Mouse (Mus musculus): ENCODE results near the gene Zp3. TPM values are rescaled to one million over a fixed set of nuclear protein-coding genes. Genes with fewer than 3 reads are reported as not detected.
A peak's percentile ranks its signal among the peaks of the same experiment; 100 is the strongest.

Zp3 gene
- polyA plus RNA-seq, 1 experiment from 2014 or later = not detected

- TF ChIP-seq EP300 (optimal IDR thresholded peaks at IDR 0.05) (peak; percentile 94), CTCF (IDR thresholded peaks at IDR 0.05; ENCODE audit: low read depth) (peak; percentile 82)
- ATAC-seq (ENCODE audit: low FRiP score, low TSS enrichment) = peak; percentile 95
Observed at GRCm38 (mm10) chr5:135934481-135935175, 45.3 kb upstream of the Zp3 start, which contains the start of gene Ywhag. TSS of gene Ywhag (minus strand) at chr5:135934616.

DNA sequence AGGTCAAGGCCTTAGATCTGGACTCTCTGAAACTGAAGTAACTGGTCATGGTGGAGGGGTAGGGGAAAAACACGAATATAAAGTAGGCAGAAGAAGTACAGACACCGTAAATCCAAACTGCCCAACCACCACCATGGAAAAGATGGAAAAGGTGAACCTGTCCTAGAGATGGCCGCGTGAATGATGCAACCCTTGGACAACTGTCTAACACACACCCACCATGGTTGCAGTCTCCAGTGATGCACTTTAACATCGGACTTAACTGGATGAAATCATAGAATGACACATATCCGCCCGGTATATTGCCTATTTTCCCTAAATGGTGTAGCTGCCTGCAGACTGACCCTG lies 44.7 kb upstream of the Zp3 start:
- DNase-seq (ENCODE audit: low spot score) (no peak), ATAC-seq (ENCODE audit: low FRiP score, low TSS enrichment) (peak; percentile 33)
- no peak overlapping the region for H3K9ac ChIP-seq (ENCODE audit: low read length)

More at GRCm38 (mm10) chr5:135934481-135935175, 45.3 kb upstream of the Zp3 start, which contains the start of gene Ywhag:
- Histone ChIP-seq H3K4me3 (ENCODE audit: low read depth, low read length) (peak within 1 kb of the TSS; percentile 93), H3K4me1 (replicated peaks; ENCODE audit: control insufficient read depth, insufficient read depth) (0 out of 2 replicates have a peak, but pooled peaks cover 2% of the 10 kb centered on the region), H3K27ac (replicated peaks) (peak within 1 kb of the TSS; percentile 99), H3K9me3 (ENCODE audit: control insufficient read depth, low read length) (no peaks in the 10 kb centered on the region), H3K36me3 (ENCODE audit: control insufficient read depth, insufficient read depth, low read length) (no peaks in the 10 kb centered on the region; the same call in 1 of the 2 replicates), H3K4me2 (replicated peaks; ENCODE audit: low read depth) (peak within 1 kb of the TSS; percentile 62), H3K27me3 (ENCODE audit: control insufficient read depth, insufficient read depth, low read length) (no peaks in the 10 kb centered on the region), H3K9ac (ENCODE audit: low read length) (peak within 1 kb of the TSS; percentile 84)
- under 1% methylated on average over 48 of the region's 48 CpGs for WGBS
- DNase-seq (ENCODE audit: low spot score) = peak; percentile 97

GRCm38 (mm10) chr5:135935641-135936190 lies 44.2 kb upstream of the Zp3 start:
- no peak overlapping the region for H3K4me2 ChIP-seq (replicated peaks; ENCODE audit: low read depth)
- H3K9ac ChIP-seq (ENCODE audit: low read length) = no peak overlapping the region
- H3K4me1 ChIP-seq (replicated peaks; ENCODE audit: control insufficient read depth, insufficient read depth) = 0 out of 2 replicates have a peak, but pooled peaks cover 2% of the 10 kb centered on the region
- DNase-seq (ENCODE audit: low spot score) = no peak
- no peak for ATAC-seq (ENCODE audit: low FRiP score, low TSS enrichment)
- H3K36me3 ChIP-seq (ENCODE audit: control insufficient read depth, insufficient read depth, low read length) = no peaks in the 10 kb centered on the region; the same call in 1 of the 2 replicates
- TF ChIP-seq CTCF (IDR thresholded peaks at IDR 0.05; ENCODE audit: low read depth) (no peak), EP300 (optimal IDR thresholded peaks at IDR 0.05) (no peak)
- H3K27me3 ChIP-seq (ENCODE audit: control insufficient read depth, insufficient read depth, low read length) = no peaks in the 10 kb centered on the region
- H3K27ac ChIP-seq (replicated peaks) = no peak overlapping the region
- WGBS = 72% methylated on average over 6 of the region's 6 CpGs
- no peak overlapping the region for H3K4me3 ChIP-seq (ENCODE audit: low read depth, low read length)
- H3K9me3 ChIP-seq (ENCODE audit: control insufficient read depth, low read length) = no peaks in the 10 kb centered on the region

More for the DNA sequence above, 44.7 kb upstream of the Zp3 start:
- no peaks in the 10 kb centered on the region; the same call in 1 of the 2 replicates for H3K36me3 ChIP-seq (ENCODE audit: control insufficient read depth, insufficient read depth, low read length)
- no peaks in the 10 kb centered on the region for H3K9me3 ChIP-seq (ENCODE audit: control insufficient read depth, low read length)
- 40% methylated on average over 7 of the region's 7 CpGs for WGBS
- H3K4me3 ChIP-seq (ENCODE audit: low read depth, low read length) = peak overlapping the region; percentile 93
- TF ChIP-seq EP300 (optimal IDR thresholded peaks at IDR 0.05) (no peak), CTCF (IDR thresholded peaks at IDR 0.05; ENCODE audit: low read depth) (no peak)
- peak overlapping the region; percentile 49 for H3K4me2 ChIP-seq (replicated peaks; ENCODE audit: low read depth)
- 0 out of 2 replicates have a peak, but pooled peaks cover 2% of the 10 kb centered on the region for H3K4me1 ChIP-seq (replicated peaks; ENCODE audit: control insufficient read depth, insufficient read depth)
- no peaks in the 10 kb centered on the region for H3K27me3 ChIP-seq (ENCODE audit: control insufficient read depth, insufficient read depth, low read length)
- H3K27ac ChIP-seq (replicated peaks) = peak overlapping the region; percentile 99

GRCm38 (mm10) chr5:135940587-135940986 lies 39.3 kb upstream of the Zp3 start:
- DNase-seq (ENCODE audit: low spot score) (no peak), ATAC-seq (ENCODE audit: low FRiP score, low TSS enrichment) (no peak)
- Histone ChIP-seq H3K27me3 (ENCODE audit: control insufficient read depth, insufficient read depth, low read length) (no peaks in the 10 kb centered on the region), H3K4me3 (ENCODE audit: low read depth, low read length) (no peak overlapping the region), H3K36me3 (ENCODE audit: control insufficient read depth, insufficient read depth, low read length) (no peaks in the 10 kb centered on the region), H3K9me3 (ENCODE audit: control insufficient read depth, low read length) (no peaks in the 10 kb centered on the region), H3K27ac (replicated peaks) (no peak overlapping the region), H3K4me2 (replicated peaks; ENCODE audit: low read depth) (no peak overlapping the region), H3K4me1 (replicated peaks; ENCODE audit: control insufficient read depth, insufficient read depth) (no peaks in the 10 kb centered on the region), H3K9ac (ENCODE audit: low read length) (no peak overlapping the region)
- 54% methylated on average over 5 of the region's 5 CpGs for WGBS
- TF ChIP-seq EP300 (optimal IDR thresholded peaks at IDR 0.05) (no peak), CTCF (IDR thresholded peaks at IDR 0.05; ENCODE audit: low read depth) (no peak)

DNA sequence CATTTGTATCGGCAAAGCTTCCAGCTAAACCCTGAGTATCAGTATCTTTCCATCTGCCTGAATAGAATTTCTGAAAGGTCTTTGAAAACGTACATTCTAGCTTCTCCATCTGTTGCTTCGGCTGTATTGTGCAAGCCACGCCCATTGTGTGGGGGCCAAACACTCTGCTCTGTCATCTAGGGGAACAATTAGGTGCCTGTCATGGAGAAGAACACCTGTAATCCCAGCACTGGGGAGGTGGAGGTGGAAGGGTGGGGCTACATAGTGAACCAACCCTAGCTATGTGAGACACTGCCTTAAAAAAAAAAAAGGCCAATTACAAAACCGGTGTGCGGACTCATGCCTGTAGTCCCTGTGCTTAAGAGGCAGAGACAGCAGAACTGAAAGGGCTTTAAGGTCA lies 37.2 kb upstream of the Zp3 start:
- no peaks in the 10 kb centered on the region for H3K4me1 ChIP-seq (replicated peaks; ENCODE audit: control insufficient read depth, insufficient read depth)
- DNase-seq (ENCODE audit: low spot score) (no peak), ATAC-seq (ENCODE audit: low FRiP score, low TSS enrichment) (no peak)
- H3K9me3 ChIP-seq (ENCODE audit: control insufficient read depth, low read length) = no peaks in the 10 kb centered on the region
- no peak overlapping the region for H3K4me2 ChIP-seq (replicated peaks; ENCODE audit: low read depth)
- no peak overlapping the region for H3K4me3 ChIP-seq (ENCODE audit: low read depth, low read length)
- WGBS = 50% methylated on average over 6 of the region's 6 CpGs
- H3K27ac ChIP-seq (replicated peaks) = no peak overlapping the region
- TF ChIP-seq CTCF (IDR thresholded peaks at IDR 0.05; ENCODE audit: low read depth) (no peak), EP300 (optimal IDR thresholded peaks at IDR 0.05) (no peak)
- H3K36me3 ChIP-seq (ENCODE audit: control insufficient read depth, insufficient read depth, low read length) = no peaks in the 10 kb centered on the region
- H3K9ac ChIP-seq (ENCODE audit: low read length) = no peak overlapping the region
- H3K27me3 ChIP-seq (ENCODE audit: control insufficient read depth, insufficient read depth, low read length) = no peaks in the 10 kb centered on the region

DNA sequence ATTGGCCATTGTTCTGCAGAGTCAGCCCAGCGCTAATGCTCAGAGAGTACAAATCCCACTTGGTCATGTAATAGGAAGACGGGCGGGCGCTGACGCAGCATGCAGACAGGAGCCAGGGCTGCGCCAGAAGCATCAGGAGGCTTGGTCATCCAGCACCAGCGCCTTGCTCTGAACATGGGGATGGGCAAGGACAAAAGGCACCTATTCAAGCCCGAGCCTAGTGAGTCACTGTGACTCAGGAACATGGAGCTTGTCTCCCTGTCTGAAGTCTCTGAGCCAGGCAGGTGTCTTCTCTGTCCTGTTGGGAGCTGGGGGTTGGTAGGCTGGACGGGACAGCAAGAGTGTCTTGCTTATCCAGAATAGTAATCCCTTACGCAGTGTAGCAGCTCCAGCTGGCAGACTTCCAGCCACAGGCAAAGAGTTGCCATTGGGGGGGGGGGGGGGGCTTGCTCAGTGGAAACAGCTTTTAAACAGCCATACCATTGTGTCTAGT lies 33.9 kb upstream of the Zp3 start:
- Histone ChIP-seq H3K9me3 (ENCODE audit: control insufficient read depth, low read length) (no peaks in the 10 kb centered on the region), H3K4me3 (ENCODE audit: low read depth, low read length) (no peak overlapping the region), H3K4me2 (replicated peaks; ENCODE audit: low read depth) (0 out of 2 replicates have a peak overlapping the region, but pooled peaks have one; percentile 5), H3K27ac (replicated peaks) (peak overlapping the region; percentile 40), H3K9ac (ENCODE audit: low read length) (no peak overlapping the region), H3K27me3 (ENCODE audit: control insufficient read depth, insufficient read depth, low read length) (no peaks in the 10 kb centered on the region), H3K36me3 (ENCODE audit: control insufficient read depth, insufficient read depth, low read length) (no peaks in the 10 kb centered on the region), H3K4me1 (replicated peaks; ENCODE audit: control insufficient read depth, insufficient read depth) (no peaks in the 10 kb centered on the region)
- DNase-seq (ENCODE audit: low spot score) (no peak), ATAC-seq (ENCODE audit: low FRiP score, low TSS enrichment) (peak; percentile 69)
- TF ChIP-seq EP300 (optimal IDR thresholded peaks at IDR 0.05) = no peak
- TF ChIP-seq CTCF (IDR thresholded peaks at IDR 0.05; ENCODE audit: low read depth) = no peak
- WGBS = 42% methylated on average over 10 of the region's 10 CpGs
